23 mouse cellular contexts compared by ENCODE assay signal in genomic region chr4:129122107-129122506, GRCm38 (mm10). TPM values are rescaled to one million over a fixed set of nuclear protein-coding genes. Genes with fewer than 3 reads are reported as not detected.
A peak's percentile ranks its signal among the peaks of the same experiment; 100 is the strongest.
DNase-seq lines count a peak whose midpoint lies in the region; ATAC-seq and TF ChIP-seq lines count a peak whose summit lies in the region.
"Had no signal": no experiment of that assay in that cellular context is flagged by ENCODE, and none has a peak within 500 bp of the region (broad histone marks: within the 10 kb centered on the region; RNA-seq: fewer than 3 reads in every experiment).

No protein-coding gene starts in this region.

- peak; percentile 62 for DNase-seq in forebrain, postnatal 0 days
- DNase-seq in forebrain, embryonic 10.5 days (ENCODE audit: extremely low spot score, low spot score): no peak
- DNase-seq in midbrain, postnatal 0 days (ENCODE audit: low spot score): no peak
- DNase-seq in left cerebral cortex, adult 18-20 months (ENCODE audit: low spot score in 2 of 2): no peak
- DNase-seq in right cerebral cortex, adult 2 months (ENCODE audit: low spot score in 2 of 2): no peak
- DNase-seq: adrenal gland, postnatal 14 days; B cell, adult 2 months; cerebellum, adult 18-20 months; gastrocnemius, adult 2 months; heart, adult 18-20 months; kidney, adult 18-20 months; kidney, postnatal 10 days; liver, postnatal 0 days; thymus, postnatal 36 days had no signal

- 0 out of 2 replicates have a peak, but pooled peaks cover 3% of the 10 kb centered on the region for H3K27me3 ChIP-seq in forebrain, postnatal 0 days (ENCODE audit: insufficient read depth, low read length)
- peaks cover 93% of the 10 kb centered on the region for H3K27me3 ChIP-seq in forebrain, embryonic 10.5 days (ENCODE audit: poor library complexity, severe bottlenecking)
- peaks cover 6% of the 10 kb centered on the region for H3K27me3 ChIP-seq in hindbrain, embryonic 16.5 days (replicated peaks; ENCODE audit: control insufficient read depth, insufficient read depth, low read length)
- peaks cover 3% of the 10 kb centered on the region; the same call in 1 of the 2 replicates for H3K27me3 ChIP-seq in midbrain, postnatal 0 days (ENCODE audit: insufficient read depth, low read length)

- no peak overlapping the region for H3K9ac ChIP-seq in forebrain, postnatal 0 days
- H3K9ac ChIP-seq in hindbrain, embryonic 16.5 days (ENCODE audit: low read depth, low read length): no peak overlapping the region
- no peak overlapping the region for H3K9ac ChIP-seq in midbrain, postnatal 0 days (replicated peaks; ENCODE audit: low read length, poor library complexity, severe bottlenecking)
- H3K9ac ChIP-seq: heart, embryonic 15.5 days; liver, postnatal 0 days had no signal

- H3K36me3 ChIP-seq in forebrain, postnatal 0 days (ENCODE audit: insufficient read depth): no peaks in the 10 kb centered on the region
- no peaks in the 10 kb centered on the region for H3K36me3 ChIP-seq in forebrain, embryonic 10.5 days (replicated peaks)
- no peaks in the 10 kb centered on the region for H3K36me3 ChIP-seq in hindbrain, embryonic 16.5 days (ENCODE audit: control insufficient read depth, insufficient read depth, low read length)
- H3K36me3 ChIP-seq in midbrain, postnatal 0 days (ENCODE audit: insufficient read depth, low read length): no peaks in the 10 kb centered on the region
- H3K36me3 ChIP-seq: heart, embryonic 15.5 days had no signal

- WGBS in forebrain, postnatal 0 days: 22% methylated on average over 9 of the region's 9 CpGs
- 45% methylated on average over 9 of the region's 9 CpGs for WGBS in forebrain, embryonic 10.5 days
- 32% methylated on average over 9 of the region's 9 CpGs for WGBS in hindbrain, embryonic 16.5 days
- WGBS in midbrain, postnatal 0 days: 20% methylated on average over 9 of the region's 9 CpGs

- no peaks in the 10 kb centered on the region for H3K9me3 ChIP-seq in forebrain, postnatal 0 days (ENCODE audit: low read length)
- H3K9me3 ChIP-seq in forebrain, embryonic 10.5 days: no peaks in the 10 kb centered on the region
- H3K9me3 ChIP-seq in hindbrain, embryonic 16.5 days (ENCODE audit: control insufficient read depth, low read length): no peaks in the 10 kb centered on the region
- no peaks in the 10 kb centered on the region for H3K9me3 ChIP-seq in midbrain, postnatal 0 days (ENCODE audit: low read length)
- H3K9me3 ChIP-seq: heart, embryonic 15.5 days had no signal

- H3K4me1 ChIP-seq in forebrain, postnatal 0 days (ENCODE audit: insufficient read depth): peaks cover 13% of the 10 kb centered on the region
- H3K4me1 ChIP-seq in forebrain, embryonic 10.5 days: peaks cover 36% of the 10 kb centered on the region
- H3K4me1 ChIP-seq in hindbrain, embryonic 16.5 days (ENCODE audit: control insufficient read depth, insufficient read depth, low read depth, low read length): peaks cover 33% of the 10 kb centered on the region
- H3K4me1 ChIP-seq in midbrain, postnatal 0 days (ENCODE audit: insufficient read depth, low read length): 0 out of 2 replicates have a peak, but pooled peaks cover 12% of the 10 kb centered on the region

- H3K27ac ChIP-seq in forebrain, postnatal 0 days (ENCODE audit: low read depth, low read length): peak overlapping the region; percentile 67; the same call in 1 of the 2 replicates
- H3K27ac ChIP-seq in forebrain, embryonic 10.5 days: no peak overlapping the region
- H3K27ac ChIP-seq in hindbrain, embryonic 16.5 days (ENCODE audit: low read depth, low read length): no peak overlapping the region
- no peak overlapping the region for H3K27ac ChIP-seq in midbrain, postnatal 0 days (ENCODE audit: low read depth, low read length)
- H3K27ac ChIP-seq: gastrocnemius, adult 2 months; heart, embryonic 15.5 days had no signal

- no peak for TF ChIP-seq CTCF in forebrain, postnatal 0 days (IDR thresholded peaks at IDR 0.05; ENCODE audit: low read depth)
- no peak for TF ChIP-seq CTCF in midbrain, postnatal 0 days (IDR thresholded peaks at IDR 0.05)

- no peak for ATAC-seq in forebrain, postnatal 0 days
- ATAC-seq in CD4-positive, CD25-positive, alpha-beta regulatory T cell, adult 4 months: peak; percentile 37
- ATAC-seq in hindbrain, embryonic 16.5 days: no peak
- ATAC-seq in midbrain, postnatal 0 days (ENCODE audit: low FRiP score): no peak
- ATAC-seq: activated CD4-positive, CD25-positive, alpha-beta regulatory T cell, adult 4 months; Patski had no signal

- peak overlapping the region; percentile 59; the same call in 1 of the 2 replicates for H3K4me3 ChIP-seq in forebrain, postnatal 0 days (ENCODE audit: low read depth, low read length)
- H3K4me3 ChIP-seq in forebrain, embryonic 10.5 days: no peak overlapping the region
- no peak overlapping the region; the same call in 1 of the 2 replicates for H3K4me3 ChIP-seq in hindbrain, embryonic 16.5 days (ENCODE audit: low read length)
- H3K4me3 ChIP-seq in midbrain, postnatal 0 days (ENCODE audit: low read depth, low read length): no peak overlapping the region
- H3K4me3 ChIP-seq: gastrocnemius, adult 2 months had no signal

- H3K4me2 ChIP-seq in forebrain, postnatal 0 days (ENCODE audit: low read depth): peak overlapping the region; percentile 91
- H3K4me2 ChIP-seq in hindbrain, embryonic 16.5 days (ENCODE audit: low read length): peak overlapping the region; percentile 93; the same call in 1 of the 2 replicates
- peak overlapping the region; percentile 90 for H3K4me2 ChIP-seq in midbrain, postnatal 0 days (ENCODE audit: low read depth, low read length, poor library complexity, severe bottlenecking)

RNA-seq across cellular contexts. Expression of gene Hpca, which starts 0.3 kb away (rescaled TPM):
- 129 and 214 TPM in 2 replicates for total RNA-seq in forebrain, postnatal 0 days (2014; rRNA removed)
- 110 and 128 TPM in 2 replicates for polyA plus RNA-seq in forebrain, postnatal 0 days (2015; fragmentation: Nextera tagmentation; extraction: Ambion mirVana)
- polyA plus RNA-seq in forebrain, embryonic 10.5 days (2016; fragmentation: Nextera tagmentation; extraction: Ambion mirVana): 0.18 and 0.43 TPM in 2 replicates
- not detected for polyA plus RNA-seq in CD4-positive, CD25-positive, alpha-beta regulatory T cell, adult 4 months (2017; shearing (Covaris generic))
- polyA plus RNA-seq in hindbrain, embryonic 16.5 days (2015; fragmentation: Nextera tagmentation; extraction: Ambion mirVana): 168 and 199 TPM in 2 replicates
- 282 and 292 TPM in 2 replicates for total RNA-seq in midbrain, postnatal 0 days (2014; rRNA removed)
- polyA plus RNA-seq in midbrain, postnatal 0 days (2015; fragmentation: Nextera tagmentation; extraction: Ambion mirVana): 217 and 238 TPM in 2 replicates
- 100 to 1,000 TPM; 684 to 738 TPM for total RNA-seq in left cerebral cortex, adult 18-20 months (2021)
- total RNA-seq: gastrocnemius, adult 2 months; hematopoietic stem cell, adult 5-6 weeks had no signal
- polyA plus RNA-seq: activated CD4-positive, CD25-positive, alpha-beta regulatory T cell, adult 4 months; Patski had no signal

RNA-seq across cellular contexts. Expression of gene Fndc5, which starts 14.7 kb away (rescaled TPM):
- 10.3 and 11.6 TPM in 2 replicates for total RNA-seq in forebrain, postnatal 0 days (2014; rRNA removed)
- polyA plus RNA-seq in forebrain, postnatal 0 days (2015; fragmentation: Nextera tagmentation; extraction: Ambion mirVana): 5.8 and 8.3 TPM in 2 replicates
- 0.56 and 0.93 TPM in 2 replicates for polyA plus RNA-seq in forebrain, embryonic 10.5 days (2016; fragmentation: Nextera tagmentation; extraction: Ambion mirVana)
- under 1 TPM; 0.27 to 0.28 TPM for polyA plus RNA-seq in CD4-positive, CD25-positive, alpha-beta regulatory T cell, adult 4 months (2017; shearing (Covaris generic))
- 10.7 and 11.6 TPM in 2 replicates for polyA plus RNA-seq in hindbrain, embryonic 16.5 days (2015; fragmentation: Nextera tagmentation; extraction: Ambion mirVana)
- total RNA-seq in midbrain, postnatal 0 days (2014; rRNA removed): 22.5 and 36.3 TPM in 2 replicates
- polyA plus RNA-seq in midbrain, postnatal 0 days (2015; fragmentation: Nextera tagmentation; extraction: Ambion mirVana): 14.6 and 16.1 TPM in 2 replicates
- total RNA-seq in left cerebral cortex, adult 18-20 months (2021): 10 to 100 TPM; 55.0 to 63.3 TPM
- polyA plus RNA-seq: Patski had no signal

RNA-seq across cellular contexts. Expression of gene Tmem54, which starts 16.8 kb away (rescaled TPM):
- total RNA-seq in forebrain, postnatal 0 days (2014; rRNA removed): not detected in 2 replicates
- polyA plus RNA-seq in forebrain, postnatal 0 days (2015; fragmentation: Nextera tagmentation; extraction: Ambion mirVana): not detected in 2 replicates
- polyA plus RNA-seq in forebrain, embryonic 10.5 days (2016; fragmentation: Nextera tagmentation; extraction: Ambion mirVana): 3.3 and 4.6 TPM in 2 replicates
- polyA plus RNA-seq in CD4-positive, CD25-positive, alpha-beta regulatory T cell, adult 4 months (2017; shearing (Covaris generic)): not detected
- polyA plus RNA-seq in hindbrain, embryonic 16.5 days (2015; fragmentation: Nextera tagmentation; extraction: Ambion mirVana): 0.16 and 0.20 TPM in 2 replicates
- total RNA-seq in midbrain, postnatal 0 days (2014; rRNA removed): 0.99 TPM in 1 of 2 replicates, not detected in the other
- 0.21 TPM in 1 of 2 replicates, not detected in the other for polyA plus RNA-seq in midbrain, postnatal 0 days (2015; fragmentation: Nextera tagmentation; extraction: Ambion mirVana)
- total RNA-seq in left cerebral cortex, adult 18-20 months (2021): not detected
- total RNA-seq: adrenal gland, postnatal 14 days; gastrocnemius, adult 2 months; heart, adult 18-20 months; hematopoietic stem cell, adult 5-6 weeks; layer of hippocampus, adult 8-10 months; left cerebral cortex, adult 8-10 months had no signal
- polyA plus RNA-seq: activated CD4-positive, CD25-positive, alpha-beta regulatory T cell, adult 4 months; neural tube, embryonic 14.5 days; Patski had no signal

Comparison
In these comparisons a context has a peak if more than half of its experiments do, and no peak if none do; other contexts are left out.
1. RNA of gene Hpca, which starts 0.3 kb away (polyA plus RNA-seq): 217 to 238 TPM in midbrain, postnatal 0 days, 168 to 199 TPM in hindbrain, embryonic 16.5 days and 110 to 128 TPM in forebrain, postnatal 0 days; 0.18 to 0.43 TPM in forebrain, embryonic 10.5 days and not detected in CD4-positive, CD25-positive, alpha-beta regulatory T cell, adult 4 months; every median in the first group is over 10 times any median in the second.
2. Peak in every context shown above with its lines, with median percentiles within 50 percentile points of each other: H3K4me2 ChIP-seq.